Mouse (Mus musculus) cortical plate, adult 2 months (tissue): ENCODE measurements at regions not wholly inside any gene's neighbourhood (a gene's known extent, or its start where the extent isn't known, plus 50 kb on each side); places are given as distances from the start of the nearest gene placed in this dataset.

Source experiments
- CTCF ChIP-seq: fragments of 200-500 bp; IDR thresholded peaks from 2 replicates; pipeline ENCODE4 v1.5.1; 2011; ENCODE audit warnings: mild to moderate bottlenecking, control low read depth, low read length; ENCODE audit not compliant: insufficient read depth; ENCODE audit errors: extremely low read depth
- POLR2A ChIP-seq: fragments of 200-500 bp; IDR thresholded peaks from 2 replicates; pipeline ENCODE4 v1.6.1; 2011; ENCODE audit warnings: mild to moderate bottlenecking, low read length, control low read depth; ENCODE audit not compliant: insufficient read depth; ENCODE audit errors: extremely low read depth

- TF ChIP-seq CTCF = no peak
- TF ChIP-seq POLR2A = no peak
These were observed 165.3 kb upstream of the Lrrc3b start for GRCm38 (mm10) chr14:15603954-15604523.
